Mouse (Mus musculus): ENCODE data around the gene Itih3. TPM values are rescaled to one million over a fixed set of nuclear protein-coding genes. Genes with fewer than 3 reads are reported as not detected.

Itih3 gene
- polyA plus RNA-seq (2015; fragmentation: Nextera tagmentation; extraction: Ambion mirVana), result 0.42 and 0.87 TPM in 2 replicates

DNA sequence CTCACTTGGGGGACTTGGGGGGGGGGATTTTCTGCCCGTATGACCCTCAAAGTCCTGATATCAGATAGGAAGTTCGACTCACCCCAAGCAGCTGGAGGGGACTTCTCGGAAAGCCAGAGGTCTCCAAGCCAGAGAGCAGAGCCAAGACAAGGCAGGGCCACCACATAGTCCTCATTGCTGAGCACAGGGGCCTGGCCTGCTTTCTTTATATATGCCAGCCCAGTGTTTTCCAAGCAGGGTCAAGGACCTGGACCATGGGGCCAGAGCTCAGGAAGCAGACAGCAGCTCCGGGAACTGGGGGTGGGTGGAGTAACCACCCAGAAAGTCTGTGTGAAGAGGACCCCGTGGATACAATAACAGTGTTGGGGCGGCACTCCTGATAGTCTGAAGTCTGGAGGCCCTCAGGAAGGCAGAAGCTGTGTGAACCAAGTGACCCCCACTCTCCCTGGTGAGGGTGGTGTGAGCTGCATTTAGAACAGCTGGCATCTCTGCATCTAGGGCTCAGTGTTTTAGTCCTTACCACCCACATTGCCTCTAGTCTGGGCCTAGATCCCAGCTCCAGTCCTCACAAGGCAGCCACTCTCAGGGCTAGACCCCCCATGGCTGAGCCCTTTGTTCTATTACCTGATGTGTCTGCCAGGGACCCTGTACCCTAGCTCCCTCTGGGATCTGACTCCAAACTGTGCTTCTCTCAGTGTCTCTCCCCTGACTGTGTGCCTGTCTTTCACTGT lies at the start of gene Itih3:
Itih3 (minus strand) TSS at position 386 of the 731 bp plus-strand sequence.
- Histone ChIP-seq H3K9ac (no peak within 1 kb of the TSS), H3K9me3 (no peaks in the 10 kb centered on the region), H3K27me3 (no peaks in the 10 kb centered on the region), H3K27ac (replicated peaks) (no peak within 1 kb of the TSS), H3K4me2 (no peak within 1 kb of the TSS), H3K4me1 (replicated peaks) (peaks cover 4% of the 10 kb centered on the region; the same call in 1 of the 2 replicates), H3K36me3 (no peaks in the 10 kb centered on the region), H3K4me3 (no peak within 1 kb of the TSS)
- ATAC-seq (ENCODE audit: low read depth), result no peak
- WGBS, result 72% methylated on average over 6 of the region's 6 CpGs

DNA sequence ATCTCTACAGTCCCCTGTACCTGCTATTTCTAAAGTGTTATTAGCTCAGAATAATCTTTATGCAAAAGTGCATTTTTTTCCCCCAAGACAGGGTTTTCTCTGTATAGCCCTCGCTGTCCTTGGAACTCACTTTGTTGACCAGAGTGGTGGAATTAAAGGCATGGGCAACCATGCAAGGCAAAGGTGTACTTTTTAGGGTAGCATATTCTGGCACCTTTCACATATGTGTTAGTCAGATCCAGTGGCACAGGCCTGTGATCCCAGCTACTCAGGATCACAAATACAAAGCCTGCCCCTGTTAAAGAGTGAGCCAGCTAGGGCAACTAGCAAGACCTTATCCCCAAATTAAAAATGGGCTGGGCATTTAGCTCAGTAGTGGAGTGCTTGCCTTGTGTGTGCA lies 36.8 kb upstream of the Itih3 start:
- Histone ChIP-seq H3K9me3 (no peaks in the 10 kb centered on the region), H3K4me1 (replicated peaks) (no peaks in the 10 kb centered on the region), H3K4me2 (no peak overlapping the region), H3K4me3 (no peak overlapping the region), H3K27ac (replicated peaks) (no peak overlapping the region), H3K36me3 (peaks cover 56% of the 10 kb centered on the region), H3K27me3 (no peaks in the 10 kb centered on the region), H3K9ac (no peak overlapping the region)
- 95% methylated on average over 1 of the region's 1 CpGs for WGBS
- ATAC-seq (ENCODE audit: low read depth), result no peak

GRCm38 (mm10) chr14:30959031-30959430 lies 35.5 kb upstream of the Itih3 start:
- Histone ChIP-seq H3K9me3 (no peaks in the 10 kb centered on the region), H3K9ac (no peak overlapping the region), H3K4me3 (no peak overlapping the region), H3K4me2 (no peak overlapping the region), H3K4me1 (replicated peaks) (no peaks in the 10 kb centered on the region), H3K27me3 (no peaks in the 10 kb centered on the region), H3K27ac (replicated peaks) (no peak overlapping the region), H3K36me3 (peaks cover 57% of the 10 kb centered on the region)
- WGBS, result 93% methylated on average over 4 of the region's 4 CpGs
- ATAC-seq (ENCODE audit: low read depth), result no peak

DNA sequence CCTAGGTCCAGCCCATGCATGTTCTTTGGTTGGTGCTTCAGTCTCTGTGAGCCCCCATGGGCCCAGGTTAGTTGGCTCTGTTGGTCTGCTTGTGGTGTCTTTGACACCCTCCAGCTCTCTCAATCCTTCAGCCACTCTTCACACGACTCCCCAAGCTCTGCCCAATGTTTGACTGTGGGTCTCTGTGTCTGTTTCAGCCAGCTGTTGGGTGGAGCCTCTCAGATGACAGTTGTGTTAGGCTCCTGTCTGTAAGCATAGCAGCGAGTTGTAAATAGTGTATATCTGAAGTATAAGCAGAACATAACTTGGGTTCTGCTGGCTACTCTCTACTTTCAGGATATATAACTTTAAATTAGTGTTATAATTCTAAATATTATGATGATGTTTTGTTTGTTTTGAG lies 35.0 kb upstream of the Itih3 start:
- Histone ChIP-seq H3K9ac (no peak overlapping the region), H3K4me3 (no peak overlapping the region), H3K4me1 (replicated peaks) (no peaks in the 10 kb centered on the region), H3K9me3 (no peaks in the 10 kb centered on the region), H3K4me2 (no peak overlapping the region), H3K27me3 (no peaks in the 10 kb centered on the region), H3K27ac (replicated peaks) (no peak overlapping the region), H3K36me3 (peaks cover 54% of the 10 kb centered on the region)
- WGBS, result 85% methylated on average over 2 of the region's 2 CpGs
- no peak for ATAC-seq (ENCODE audit: low read depth)

DNA sequence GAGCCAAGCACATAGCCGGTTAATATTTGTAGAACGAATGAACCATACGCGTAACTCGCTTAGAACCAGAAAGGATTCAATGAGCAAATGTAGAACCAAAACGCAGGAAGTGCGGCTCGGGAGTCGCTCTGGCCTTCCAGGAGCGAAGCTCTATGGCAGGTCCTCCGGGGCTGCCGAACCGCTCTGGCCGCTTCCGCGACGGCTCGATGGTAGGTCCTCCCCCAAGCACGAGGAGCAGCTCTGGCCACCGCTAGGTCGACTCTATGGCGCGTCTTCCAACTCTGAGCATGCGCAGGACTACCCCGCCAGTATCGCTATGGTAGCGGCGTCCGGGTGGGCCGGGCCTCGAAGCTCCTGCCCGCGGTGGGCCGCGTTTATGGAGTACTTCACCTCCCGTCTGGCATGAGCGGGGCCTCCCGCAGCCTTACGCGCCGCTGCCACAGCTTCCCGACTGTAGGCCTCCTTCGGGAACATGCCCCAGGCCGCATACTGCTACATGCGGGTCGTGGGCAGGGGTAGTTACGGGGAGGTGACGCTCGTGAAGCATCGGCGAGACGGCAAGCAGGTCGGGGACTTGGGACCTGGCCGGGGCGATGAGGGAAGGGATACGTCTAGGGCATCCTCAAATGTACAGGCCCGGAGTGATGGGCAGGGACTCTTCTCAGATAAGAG lies 27.7 kb upstream of the Itih3 start, which contains the start of gene Nek4:
Nek4 (plus strand) TSS at position 224 of the 672 bp plus-strand sequence.
- peaks cover 10% of the 10 kb centered on the region for H3K36me3 ChIP-seq
- under 1% methylated on average over 57 of the region's 57 CpGs for WGBS
- H3K9ac ChIP-seq, result peak within 1 kb of the TSS; percentile 86
- peak; percentile 99 for ATAC-seq (ENCODE audit: low read depth)
- peak within 1 kb of the TSS; percentile 80 for H3K27ac ChIP-seq (replicated peaks)
- H3K4me2 ChIP-seq, result peak within 1 kb of the TSS; percentile 70
- 0 out of 2 replicates have a peak, but pooled peaks cover 4% of the 10 kb centered on the region for H3K27me3 ChIP-seq
- H3K4me3 ChIP-seq, result peak within 1 kb of the TSS; percentile 80
- H3K4me1 ChIP-seq (replicated peaks), result peaks cover 15% of the 10 kb centered on the region
- no peaks in the 10 kb centered on the region for H3K9me3 ChIP-seq

GRCm38 (mm10) chr14:30949986-30950385 lies 26.4 kb upstream of the Itih3 start:
- Histone ChIP-seq H3K9ac (no peak overlapping the region), H3K4me2 (0 out of 2 replicates have a peak overlapping the region, but pooled peaks have one; percentile 70), H3K36me3 (peaks cover 5% of the 10 kb centered on the region), H3K27me3 (0 out of 2 replicates have a peak, but pooled peaks cover 10% of the 10 kb centered on the region), H3K9me3 (no peaks in the 10 kb centered on the region), H3K4me3 (no peak overlapping the region), H3K27ac (replicated peaks) (no peak overlapping the region), H3K4me1 (replicated peaks) (peaks cover 15% of the 10 kb centered on the region)
- ATAC-seq (ENCODE audit: low read depth), result no peak
- whole genome bisulfite sequencing, result 95% methylated on average over 10 of the region's 10 CpGs

DNA sequence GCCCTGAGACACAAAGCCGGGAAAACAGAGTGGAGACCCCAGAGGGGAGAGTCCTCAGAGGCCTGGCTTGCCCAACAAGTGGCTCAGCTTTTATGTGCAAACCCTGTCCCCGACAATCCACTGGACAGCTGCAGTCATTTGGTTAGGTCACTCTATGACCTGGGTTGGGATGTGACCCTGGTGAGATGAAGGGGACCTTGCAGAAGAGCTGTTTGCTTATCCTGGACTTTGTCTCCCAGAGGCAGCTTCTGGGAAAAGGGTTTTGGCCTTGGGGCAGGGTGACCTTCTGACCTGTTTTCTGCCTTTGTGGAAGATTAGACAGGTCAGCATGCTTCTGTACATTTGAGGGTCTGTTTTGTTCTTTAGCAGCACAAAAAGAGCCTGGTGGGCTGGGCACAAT lies 21.2 kb upstream of the Itih3 start:
- Histone ChIP-seq H3K4me1 (replicated peaks) (no peaks in the 10 kb centered on the region), H3K36me3 (no peaks in the 10 kb centered on the region), H3K27ac (replicated peaks) (no peak overlapping the region), H3K9me3 (no peaks in the 10 kb centered on the region), H3K4me2 (no peak overlapping the region), H3K4me3 (no peak overlapping the region), H3K27me3 (0 out of 2 replicates have a peak, but pooled peaks cover 10% of the 10 kb centered on the region), H3K9ac (no peak overlapping the region)
- ATAC-seq (ENCODE audit: low read depth), result no peak
- WGBS, result 71% methylated on average over 2 of the region's 2 CpGs

DNA sequence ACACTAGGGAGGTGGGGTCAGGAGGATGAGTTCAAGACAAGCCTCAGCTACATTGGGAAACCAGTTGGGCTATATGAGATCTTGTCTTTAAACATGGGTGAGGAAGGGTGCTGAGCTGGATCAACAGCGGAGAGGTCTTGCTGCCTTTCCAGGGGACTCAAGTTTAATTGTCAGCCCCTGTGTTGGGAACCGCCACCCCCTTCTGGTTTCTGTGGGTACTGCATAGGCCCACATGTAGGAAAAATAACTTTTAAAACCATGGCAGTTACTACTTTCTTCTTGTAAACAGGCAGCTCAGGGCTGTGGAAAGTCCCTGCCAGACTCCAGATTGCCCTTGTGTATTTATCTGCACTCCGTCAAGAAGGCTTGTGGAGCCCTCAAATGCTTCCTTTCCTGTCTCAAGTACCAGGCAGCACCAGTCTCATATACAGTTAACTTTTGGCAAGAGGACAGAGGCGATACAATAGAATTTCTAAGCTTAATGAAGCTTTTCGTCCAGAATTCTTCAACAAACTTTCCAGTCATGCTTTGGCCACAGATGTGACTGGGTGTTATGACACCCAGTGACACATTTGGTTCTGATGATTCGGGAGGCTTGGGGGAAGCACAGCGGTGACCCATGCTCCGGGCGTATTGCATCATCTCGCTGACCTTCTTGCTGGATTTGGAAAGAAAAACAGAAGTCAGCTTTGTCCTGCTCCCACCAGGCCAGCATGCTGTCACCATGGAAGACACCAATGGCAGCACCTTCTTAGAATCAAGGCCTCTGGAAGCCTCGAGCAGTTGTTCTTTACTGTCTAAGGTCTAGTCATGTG lies 20.5 kb upstream of the Itih3 start:
- no peak for ATAC-seq (ENCODE audit: low read depth)
- H3K9ac ChIP-seq, result no peak overlapping the region
- no peaks in the 10 kb centered on the region for H3K4me1 ChIP-seq (replicated peaks)
- H3K27me3 ChIP-seq, result 0 out of 2 replicates have a peak, but pooled peaks cover 10% of the 10 kb centered on the region
- WGBS, result 64% methylated on average over 11 of the region's 11 CpGs
- no peaks in the 10 kb centered on the region for H3K36me3 ChIP-seq
- no peaks in the 10 kb centered on the region for H3K9me3 ChIP-seq
- no peak overlapping the region for H3K4me2 ChIP-seq
- H3K27ac ChIP-seq (replicated peaks), result no peak overlapping the region
- no peak overlapping the region for H3K4me3 ChIP-seq

- Histone ChIP-seq H3K9ac (no peak within 1 kb of the TSS), H3K4me2 (no peak within 1 kb of the TSS), H3K4me3 (no peak within 1 kb of the TSS), H3K27ac (replicated peaks) (no peak within 1 kb of the TSS), H3K4me1 (replicated peaks) (no peaks in the 10 kb centered on the region), H3K36me3 (no peaks in the 10 kb centered on the region), H3K9me3 (no peaks in the 10 kb centered on the region), H3K27me3 (0 out of 2 replicates have a peak, but pooled peaks cover 9% of the 10 kb centered on the region)
- 94% methylated on average over 7 of the region's 7 CpGs for WGBS
- ATAC-seq (ENCODE audit: low read depth), result no peak
Observed at GRCm38 (mm10) chr14:30943038-30943437, 19.5 kb upstream of the Itih3 start, which contains the start of gene Itih1. Gene Itih1 (minus strand): TSS chr14:30943289.

DNA sequence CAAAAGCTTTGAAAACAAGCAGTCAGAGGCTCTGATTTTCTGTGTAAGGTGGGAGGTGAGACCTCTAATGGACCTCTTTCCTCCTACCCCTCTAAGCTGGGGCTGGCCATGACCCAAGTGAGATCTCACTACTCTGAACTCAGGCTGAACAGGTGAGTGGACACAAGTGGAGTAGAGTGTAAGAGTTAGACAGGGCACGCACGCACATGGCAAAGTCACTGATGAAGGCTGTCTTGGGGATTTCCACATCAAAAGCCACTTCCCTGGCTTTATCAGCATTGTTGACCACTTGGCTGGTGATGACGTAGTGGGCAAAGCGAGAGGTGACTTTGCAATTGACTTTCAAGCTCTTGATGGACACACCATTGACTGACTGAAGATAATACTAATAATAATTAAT lies 18.7 kb upstream of the Itih3 start:
- H3K9me3 ChIP-seq, result no peaks in the 10 kb centered on the region
- H3K36me3 ChIP-seq, result no peaks in the 10 kb centered on the region
- H3K4me1 ChIP-seq (replicated peaks), result no peaks in the 10 kb centered on the region
- no peak overlapping the region for H3K4me2 ChIP-seq
- no peak overlapping the region for H3K27ac ChIP-seq (replicated peaks)
- H3K9ac ChIP-seq, result no peak overlapping the region
- ATAC-seq (ENCODE audit: low read depth), result no peak
- 94% methylated on average over 4 of the region's 4 CpGs for WGBS
- 0 out of 2 replicates have a peak, but pooled peaks cover 6% of the 10 kb centered on the region for H3K27me3 ChIP-seq
- no peak overlapping the region for H3K4me3 ChIP-seq

DNA sequence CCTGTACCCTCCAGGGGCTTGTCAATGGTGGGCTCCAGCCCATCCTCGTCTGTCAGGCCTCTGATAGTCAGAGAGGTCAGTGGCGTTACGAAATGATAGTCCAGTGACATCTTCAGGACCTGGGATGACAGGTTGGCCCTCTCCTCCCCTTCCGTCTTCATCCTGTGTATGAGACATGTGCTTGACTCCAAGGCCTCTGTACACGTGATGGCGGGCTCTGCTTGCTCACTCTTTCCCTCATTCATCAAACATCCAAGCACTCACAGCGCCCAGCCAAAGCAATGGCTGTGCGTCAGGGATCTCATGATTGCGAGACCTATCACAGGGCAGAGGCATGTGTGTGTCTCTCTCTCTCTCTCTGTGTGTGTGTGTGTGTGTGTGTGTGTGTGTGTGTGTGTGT lies 9.8 kb upstream of the Itih3 start:
- Histone ChIP-seq H3K4me2 (no peak overlapping the region), H3K4me1 (replicated peaks) (no peaks in the 10 kb centered on the region), H3K9ac (no peak overlapping the region), H3K36me3 (no peaks in the 10 kb centered on the region), H3K27me3 (no peaks in the 10 kb centered on the region), H3K27ac (replicated peaks) (no peak overlapping the region), H3K4me3 (no peak overlapping the region), H3K9me3 (no peaks in the 10 kb centered on the region)
- ATAC-seq (ENCODE audit: low read depth), result no peak
- WGBS, result 85% methylated on average over 9 of the region's 9 CpGs

- H3K9me3 ChIP-seq, result no peaks in the 10 kb centered on the region
- H3K36me3 ChIP-seq, result no peaks in the 10 kb centered on the region
- no peak overlapping the region for H3K9ac ChIP-seq
- no peaks in the 10 kb centered on the region for H3K4me1 ChIP-seq (replicated peaks)
- H3K27ac ChIP-seq (replicated peaks), result no peak overlapping the region
- no peak for ATAC-seq (ENCODE audit: low read depth)
- no peak overlapping the region for H3K4me3 ChIP-seq
- H3K27me3 ChIP-seq, result no peaks in the 10 kb centered on the region
- 95% methylated on average over 4 of the region's 4 CpGs for WGBS
- no peak overlapping the region for H3K4me2 ChIP-seq
Observed at GRCm38 (mm10) chr14:30930386-30930785, 6.8 kb upstream of the Itih3 start.
